ENCODE assay signal across 14 mouse cellular contexts in genomic region chr11:65235374-65235773, GRCm38 (mm10). TPM values are rescaled to one million over a fixed set of nuclear protein-coding genes. Genes with fewer than 3 reads are reported as not detected.
"Had no signal": no experiment of that assay in that cellular context is flagged by ENCODE, and none has a peak within 500 bp of the region (broad histone marks: within the 10 kb centered on the region; RNA-seq: fewer than 3 reads in every experiment).

No protein-coding gene starts in this region.

- H3K27me3 ChIP-seq: liver, embryonic 15.5 days; megakaryocyte, embryonic 14.5 days; midbrain, embryonic 12.5 days; neural tube, embryonic 12.5 days had no signal

- H3K9ac ChIP-seq: liver, embryonic 15.5 days; midbrain, embryonic 12.5 days; neural tube, embryonic 12.5 days had no signal

- H3K27ac ChIP-seq: limb, embryonic 10.5 days; liver, embryonic 15.5 days; macrophage; midbrain, embryonic 12.5 days; neural tube, embryonic 12.5 days; stomach, postnatal 0 days had no signal

- DNase-seq: kidney, postnatal 14 days; lung, adult 2 months; lung, postnatal 10 days; thymus, postnatal 14 days had no signal

- H3K36me3 ChIP-seq: limb, embryonic 10.5 days; liver, embryonic 15.5 days; midbrain, embryonic 12.5 days; neural tube, embryonic 12.5 days had no signal

- H3K4me1 ChIP-seq: limb, embryonic 10.5 days; liver, embryonic 15.5 days; megakaryocyte, embryonic 14.5 days; neural tube, embryonic 12.5 days had no signal

- H3K4me3 ChIP-seq: limb, embryonic 10.5 days; liver, embryonic 15.5 days; megakaryocyte, embryonic 14.5 days; midbrain, embryonic 12.5 days; neural tube, embryonic 12.5 days had no signal

- H3K4me2 ChIP-seq: liver, embryonic 11.5 days; liver, embryonic 15.5 days; midbrain, embryonic 12.5 days; neural tube, embryonic 12.5 days had no signal

- H3K9me3 ChIP-seq: limb, embryonic 10.5 days; liver, embryonic 15.5 days; megakaryocyte, embryonic 14.5 days; midbrain, embryonic 12.5 days; neural tube, embryonic 12.5 days had no signal

RNA-seq across cellular contexts. Expression of gene Myocd, which starts 34.4 kb away (rescaled TPM):
- total RNA-seq: monocyte, adult 5-6 weeks; neutrophil, adult 5-6 weeks had no signal
- polyA plus RNA-seq: macrophage had no signal
